Mouse (Mus musculus): ENCODE data around the gene Nfe2.
A peak's percentile ranks its signal among the peaks of the same experiment; 100 is the strongest.

Gene Nfe2

GRCm38 (mm10) chr15:103214149-103214548 is 44.1 kb downstream of the Nfe2 start:
- DNase-seq, result no peak

GRCm38 (mm10) chr15:103205156-103205555 is 53.0 kb downstream of the Nfe2 start:
- DNase-seq, result no peak

GRCm38 (mm10) chr15:103202088-103202793 is 56.0 kb downstream of the Nfe2 start:
- peak in 1 of 2 experiments; percentile 63 for DNase-seq
